Mouse (Mus musculus): Measurements from ENCODE around the gene Cenpn.
A peak's percentile ranks its signal among the peaks of the same experiment; 100 is the strongest.

The Cenpn gene

GRCm38 (mm10) chr8:116921337-116922059 is at the start of gene Cenpn, which contains the start of gene Cmc2:
Gene Cenpn (plus strand): TSS chr8:116921730.
Gene Cmc2 (minus strand): TSS chr8:116921455.
- DNase-seq (ENCODE audit: low spot score) = peak; percentile 98

GRCm38 (mm10) chr8:116872761-116873342 is 48.7 kb upstream of the Cenpn start:
- peak; percentile 23 for DNase-seq (ENCODE audit: low spot score)

- no peak for DNase-seq (ENCODE audit: low spot score)
These were observed 47.9 kb upstream of the Cenpn start for GRCm38 (mm10) chr8:116873586-116873985.

- no peak for DNase-seq (ENCODE audit: low spot score)
These were observed 47.5 kb upstream of the Cenpn start for GRCm38 (mm10) chr8:116873986-116874385.

- DNase-seq (ENCODE audit: low spot score) = no peak
These were observed 45.6 kb upstream of the Cenpn start for GRCm38 (mm10) chr8:116875798-116876450.

- DNase-seq (ENCODE audit: low spot score) = no peak
These were observed 40.1 kb upstream of the Cenpn start for GRCm38 (mm10) chr8:116881396-116881795.

GRCm38 (mm10) chr8:116887813-116888212 is 33.7 kb upstream of the Cenpn start:
- DNase-seq (ENCODE audit: low spot score) = no peak

GRCm38 (mm10) chr8:116891446-116891845 is 30.1 kb upstream of the Cenpn start:
- DNase-seq (ENCODE audit: low spot score) = no peak

GRCm38 (mm10) chr8:116892130-116892529 is 29.4 kb upstream of the Cenpn start:
- DNase-seq (ENCODE audit: low spot score) = no peak

GRCm38 (mm10) chr8:116892636-116893035 is 28.9 kb upstream of the Cenpn start:
- peak; percentile 16 for DNase-seq (ENCODE audit: low spot score)

- DNase-seq (ENCODE audit: low spot score) = no peak
These were observed 27.6 kb upstream of the Cenpn start for GRCm38 (mm10) chr8:116893938-116894337.

- DNase-seq (ENCODE audit: low spot score) = no peak
These were observed 26.0 kb upstream of the Cenpn start for GRCm38 (mm10) chr8:116895521-116895920.

GRCm38 (mm10) chr8:116904736-116905135 is 16.8 kb upstream of the Cenpn start:
- DNase-seq (ENCODE audit: low spot score) = no peak

- DNase-seq (ENCODE audit: low spot score) = no peak
These were observed 16.3 kb upstream of the Cenpn start for GRCm38 (mm10) chr8:116905252-116905651.

GRCm38 (mm10) chr8:116905836-116906235 is 15.7 kb upstream of the Cenpn start:
- DNase-seq (ENCODE audit: low spot score) = no peak

GRCm38 (mm10) chr8:116921005-116921336 is 559 bp upstream of the Cenpn start:
- no peak for DNase-seq (ENCODE audit: low spot score)

- no peak for DNase-seq (ENCODE audit: low spot score)
These were observed 679 bp downstream of the Cenpn start for GRCm38 (mm10) chr8:116922060-116922757.

- no peak for DNase-seq (ENCODE audit: low spot score)
These were observed 2.0 kb downstream of the Cenpn start for GRCm38 (mm10) chr8:116923526-116923925.

GRCm38 (mm10) chr8:116927880-116928279 is 6.3 kb downstream of the Cenpn start:
- DNase-seq (ENCODE audit: low spot score) = peak; percentile 59

GRCm38 (mm10) chr8:116928588-116928987 is 7.1 kb downstream of the Cenpn start:
- DNase-seq (ENCODE audit: low spot score) = no peak

- DNase-seq (ENCODE audit: low spot score) = no peak
These were observed 13.4 kb downstream of the Cenpn start for GRCm38 (mm10) chr8:116934976-116935375.

- DNase-seq (ENCODE audit: low spot score) = peak; percentile 11
These were observed 14.0 kb downstream of the Cenpn start for GRCm38 (mm10) chr8:116935506-116935905.

Data from embryo, embryonic 10 days (tissue).